Mouse (Mus musculus) retina, postnatal 1 day (tissue): Measurements from ENCODE around the gene Stard3.
"Not testable (repeated sequence)": the region's sequence is repeated elsewhere in the genome, so short reads cannot be mapped to it uniquely, and the experiment has no call there.

Experiments used
- DNase-seq: peaks from one replicate; pipeline ENCODE4 v3.0.0-alpha.2; 2012

Gene Stard3

GRCm38 (mm10) chr11:98376756-98377155 lies 18.6 kb downstream of the Stard3 start:
- no peak for DNase-seq

GRCm38 (mm10) chr11:98377787-98378186 lies 19.6 kb downstream of the Stard3 start:
- DNase-seq, result no peak

GRCm38 (mm10) chr11:98379379-98379778 lies 21.2 kb downstream of the Stard3 start:
- no peak for DNase-seq

DNA sequence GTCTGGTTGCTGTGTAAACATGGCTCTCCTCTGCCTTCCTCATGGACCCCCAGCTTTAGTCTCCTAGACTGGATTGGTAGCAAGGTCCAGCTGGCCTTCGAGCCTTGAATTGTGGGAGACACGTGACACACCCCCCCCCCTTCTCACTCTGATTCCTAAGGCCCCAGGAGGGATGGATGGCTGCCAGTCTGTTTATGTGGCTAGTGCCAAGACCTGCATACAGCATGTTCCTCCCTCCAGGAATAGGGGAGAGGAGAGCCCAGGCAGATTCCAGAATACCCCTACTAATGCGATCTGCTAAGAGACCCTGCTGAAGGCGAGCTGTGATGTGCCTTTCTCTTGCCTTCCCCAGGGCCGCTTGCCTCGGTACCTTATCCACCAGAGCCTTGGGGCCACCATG lies 21.9 kb downstream of the Stard3 start:
- no peak for DNase-seq

DNA sequence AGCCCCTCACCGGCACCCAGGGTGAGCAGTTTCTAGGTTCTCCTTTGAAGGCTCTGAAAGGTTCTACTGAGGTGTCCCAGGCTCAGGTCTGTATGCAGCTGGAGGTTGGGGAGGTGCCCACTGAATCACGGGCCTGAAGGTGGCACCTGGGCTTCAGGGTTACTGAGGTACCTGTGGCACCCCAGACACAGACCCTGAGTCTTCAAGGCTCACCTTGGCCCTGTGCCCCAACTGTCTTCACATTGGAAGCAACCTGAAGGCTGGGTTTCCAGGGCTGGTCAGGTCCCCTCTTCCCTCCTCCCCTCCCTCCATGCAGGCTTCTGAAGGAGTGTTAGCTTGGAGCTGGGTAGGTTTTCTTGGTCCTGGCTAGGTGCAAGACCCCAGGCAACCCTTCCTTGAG lies 23.5 kb downstream of the Stard3 start:
- no peak for DNase-seq

DNA sequence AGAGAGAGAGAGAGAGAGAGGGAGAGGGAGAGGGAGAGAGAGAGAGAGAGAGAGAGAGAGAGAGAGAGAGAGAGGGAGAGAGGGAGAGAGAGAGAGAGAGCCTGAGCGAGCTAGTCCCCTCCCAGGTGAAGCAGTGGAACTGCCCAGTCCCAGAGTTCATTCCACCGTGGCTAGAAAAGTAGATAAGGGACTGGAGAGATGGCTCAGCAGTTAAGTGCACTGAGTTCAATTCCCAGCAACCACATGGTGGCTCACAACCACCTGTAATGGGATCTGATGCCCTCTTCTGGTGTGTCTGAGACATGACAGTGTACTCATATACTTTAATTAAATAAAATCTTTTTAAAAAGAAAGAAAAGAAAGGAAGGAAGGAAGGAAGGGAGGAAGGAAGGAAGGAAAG lies 24.2 kb downstream of the Stard3 start:
- DNase-seq, result not testable (repeated sequence)

- DNase-seq, result no peak
Observed at GRCm38 (mm10) chr11:98383261-98384030, 25.3 kb downstream of the Stard3 start, which contains the start of gene Tcap. Gene Tcap (plus strand): TSS chr11:98383811.

DNA sequence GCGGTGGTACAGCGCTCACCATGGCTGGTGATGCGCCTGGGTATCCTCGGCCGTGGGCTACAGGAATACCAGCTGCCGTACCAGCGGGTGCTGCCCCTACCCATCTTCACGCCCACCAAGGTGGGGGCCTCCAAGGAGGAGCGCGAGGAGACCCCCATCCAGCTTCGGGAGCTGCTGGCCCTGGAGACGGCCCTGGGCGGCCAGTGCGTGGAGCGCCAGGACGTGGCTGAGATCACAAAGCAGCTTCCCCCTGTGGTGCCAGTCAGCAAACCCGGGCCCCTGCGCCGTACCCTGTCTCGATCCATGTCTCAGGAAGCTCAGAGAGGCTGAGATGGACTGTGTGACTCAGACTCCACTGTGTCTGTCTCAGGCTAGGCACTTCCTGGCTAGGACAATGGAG lies 26.0 kb downstream of the Stard3 start:
- no peak for DNase-seq

DNA sequence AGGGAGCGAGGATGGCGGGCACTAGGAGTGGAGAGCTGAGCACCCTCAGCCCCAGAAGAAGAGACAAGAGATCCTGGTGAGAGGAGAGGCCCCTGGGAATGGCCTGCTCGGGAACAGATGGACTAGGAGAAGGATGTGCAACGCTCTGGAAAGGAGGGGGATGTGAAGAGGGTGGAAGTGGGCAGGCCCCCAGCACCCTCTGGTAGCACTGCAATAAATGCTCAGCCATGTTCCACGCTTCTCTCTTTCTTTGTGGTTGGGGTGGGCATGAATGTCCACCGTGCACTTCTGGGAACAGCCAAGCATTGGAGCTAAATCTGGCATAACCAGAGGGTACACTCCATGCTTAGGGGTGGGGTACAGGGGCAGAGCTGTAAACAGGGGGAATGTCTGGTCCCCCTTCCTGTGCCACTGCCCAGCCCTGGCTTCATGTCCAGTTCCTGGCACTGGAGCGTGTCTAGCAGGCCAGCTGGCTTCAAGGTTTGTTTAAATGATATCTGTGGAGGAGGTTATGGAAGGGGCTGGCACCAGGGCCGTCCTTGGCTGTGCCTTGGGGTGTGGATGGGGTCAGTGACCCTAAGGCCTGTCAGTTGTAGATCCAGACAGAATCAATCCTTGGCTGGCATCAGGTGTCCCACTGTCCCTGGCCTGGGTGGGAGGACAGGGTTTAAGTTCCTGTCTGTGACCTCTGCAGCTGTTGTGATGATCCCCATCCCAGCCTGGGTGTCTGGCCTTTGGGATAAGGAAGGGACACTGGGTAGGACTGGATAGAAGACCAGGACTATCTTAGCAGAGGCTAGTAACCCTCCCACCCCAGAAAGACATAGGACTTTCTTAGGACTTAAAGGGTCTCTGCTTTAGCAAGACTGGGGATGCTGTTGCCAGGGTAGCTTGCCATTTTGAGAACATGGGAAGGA lies 26.8 kb downstream of the Stard3 start:
- no peak for DNase-seq

DNA sequence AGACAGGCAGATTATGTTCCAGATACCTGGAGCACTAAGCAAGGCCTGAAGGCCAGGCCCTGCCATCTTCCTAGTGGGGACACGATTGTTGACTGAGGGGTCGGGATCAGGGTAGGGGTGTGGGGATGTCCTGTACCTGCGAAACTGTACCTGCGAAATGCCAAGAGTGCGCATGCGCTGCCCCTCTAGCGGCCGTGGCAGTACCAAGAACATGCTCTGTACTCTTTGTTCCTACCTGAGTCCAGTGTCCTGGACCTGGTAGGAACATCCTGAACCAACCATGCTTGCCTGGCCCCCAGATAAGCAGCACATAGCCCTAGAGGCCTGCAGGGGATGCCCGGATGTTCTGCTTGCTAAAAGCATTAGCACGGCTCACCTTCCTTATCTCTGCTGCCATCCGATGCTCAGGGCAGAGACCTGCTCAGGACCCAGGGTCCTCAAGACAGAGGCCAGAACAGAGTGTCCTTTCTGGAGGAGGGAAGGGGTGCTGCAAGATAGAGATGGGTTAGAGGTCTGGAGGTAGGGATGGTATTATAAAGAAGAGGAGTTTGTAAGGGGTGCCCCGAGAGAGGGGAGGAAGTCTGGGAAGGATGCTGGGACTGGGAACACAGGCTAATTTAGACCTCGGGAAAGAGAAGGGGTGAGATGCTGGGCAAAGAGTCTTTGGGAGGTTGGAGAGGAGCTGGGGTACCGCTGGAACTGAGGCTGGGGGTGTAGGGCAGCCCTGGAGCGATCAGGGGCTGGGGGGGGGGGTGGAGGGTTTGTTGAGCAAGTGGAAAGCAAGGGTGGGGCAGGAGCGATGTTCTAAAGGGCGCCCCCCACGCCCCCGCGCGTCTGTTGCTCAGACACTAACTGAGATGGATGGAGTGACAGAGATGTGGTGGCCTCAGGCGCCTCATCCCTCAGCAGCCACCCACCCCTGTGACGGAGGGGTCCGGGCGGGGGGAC lies 27.7 kb downstream of the Stard3 start, which contains the start of gene Pnmt:
Gene Pnmt, plus strand, starts transcription at position 813 of the 948 bp plus-strand sequence.
- DNase-seq, result no peak

- peak; percentile 15 for DNase-seq
Observed at GRCm38 (mm10) chr11:98386596-98386995, 28.4 kb downstream of the Stard3 start.

GRCm38 (mm10) chr11:98387056-98387577 lies 28.9 kb downstream of the Stard3 start:
- no peak for DNase-seq

- DNase-seq, result no peak
Observed at GRCm38 (mm10) chr11:98388282-98388681, 30.1 kb downstream of the Stard3 start.

- peak; percentile 68 for DNase-seq
Observed at GRCm38 (mm10) chr11:98389221-98389780, 31.1 kb downstream of the Stard3 start.

DNA sequence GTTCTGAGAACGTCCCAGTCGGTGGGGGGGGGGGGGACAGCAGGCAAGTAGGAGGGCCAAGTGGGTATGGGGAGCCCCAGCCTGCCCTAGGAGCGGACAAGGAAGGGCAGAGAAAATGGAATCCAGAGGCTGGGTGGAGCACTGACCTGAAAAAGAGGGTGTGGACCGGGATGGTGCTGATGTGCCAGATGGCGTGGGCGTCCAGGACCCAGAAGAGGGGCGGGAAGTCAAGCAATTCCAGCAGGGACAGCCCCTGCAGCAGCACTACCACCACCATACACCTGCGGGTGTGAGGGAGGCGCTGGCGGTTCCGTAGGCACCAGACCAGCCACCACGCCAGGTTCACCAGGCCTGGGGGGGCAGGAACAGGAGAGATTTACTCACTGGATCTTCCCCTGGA lies 32.0 kb downstream of the Stard3 start:
- DNase-seq, result no peak

- DNase-seq, result no peak
Observed at GRCm38 (mm10) chr11:98392034-98392433, 33.9 kb downstream of the Stard3 start.

- no peak for DNase-seq
Observed at GRCm38 (mm10) chr11:98392645-98393044, 34.5 kb downstream of the Stard3 start.

- peak; percentile 66 for DNase-seq
Observed at GRCm38 (mm10) chr11:98393317-98393716, 35.1 kb downstream of the Stard3 start.

DNA sequence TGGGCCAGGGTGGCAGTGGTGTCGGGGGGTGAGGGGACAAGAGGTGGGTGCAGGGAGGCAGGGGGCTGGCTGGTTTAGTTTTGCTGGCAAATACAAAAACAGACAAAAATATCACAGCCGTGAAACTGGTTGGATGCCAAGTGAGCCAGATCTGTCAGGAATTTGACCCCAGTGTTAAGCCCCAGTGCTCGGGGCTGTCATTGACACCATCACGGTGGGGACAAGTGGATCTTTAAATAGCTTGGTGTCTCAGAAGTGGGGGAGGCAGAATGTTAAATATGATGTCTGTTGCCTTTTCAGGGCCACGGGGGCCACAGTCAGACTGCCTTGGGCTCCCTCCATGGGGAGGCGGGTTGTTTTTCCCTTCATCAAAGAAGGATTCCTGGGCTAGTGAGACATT lies 36.1 kb downstream of the Stard3 start:
- DNase-seq, result no peak

GRCm38 (mm10) chr11:98395041-98395440 lies 36.9 kb downstream of the Stard3 start:
- DNase-seq, result no peak

- no peak for DNase-seq
Observed at GRCm38 (mm10) chr11:98397946-98398345, 39.8 kb downstream of the Stard3 start.

DNA sequence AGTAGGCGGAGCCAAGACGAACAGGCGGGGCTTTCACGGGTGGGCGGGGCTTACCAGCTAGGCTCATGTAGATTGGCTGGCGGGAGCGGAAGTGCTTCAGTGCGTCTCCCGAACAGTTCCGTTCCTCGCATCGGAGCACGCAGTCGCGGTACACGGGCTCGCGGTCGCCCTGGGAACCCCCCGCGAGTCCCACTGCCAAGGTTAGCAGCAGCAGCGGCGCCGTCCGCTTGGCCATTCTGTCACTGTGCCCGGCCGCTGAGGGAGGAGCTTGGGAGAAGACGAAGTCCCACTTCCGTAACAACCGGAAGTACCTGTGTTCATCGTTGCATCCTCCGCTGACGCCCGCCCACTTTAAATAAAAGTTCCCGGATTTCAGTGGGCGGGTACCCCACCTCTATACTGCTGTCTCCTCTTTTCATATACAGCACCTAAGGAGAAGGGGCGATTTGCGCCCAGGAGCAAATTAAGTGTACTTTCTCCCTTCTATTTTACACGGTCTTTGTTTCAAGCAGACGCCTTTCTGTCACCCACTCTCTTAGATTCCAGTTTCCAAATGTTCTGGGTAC lies 42.1 kb downstream of the Stard3 start, which contains the start of gene Pgap3:
Gene Pgap3, minus strand, starts transcription at position 330 of the 566 bp plus-strand sequence.
- peak; percentile 94 for DNase-seq
